Mouse (Mus musculus) right cerebral cortex, postnatal 4 days (tissue): Measurements from ENCODE around the gene Cyp2c54.
"Not testable (repeated sequence)": the region's sequence is repeated elsewhere in the genome, so short reads cannot be mapped to it uniquely, and the experiment has no call there.

Experiments used
- DNase-seq: peaks from one replicate; pipeline ENCODE4 v3.0.0-alpha.2; 2022

Cyp2c54 gene

DNA sequence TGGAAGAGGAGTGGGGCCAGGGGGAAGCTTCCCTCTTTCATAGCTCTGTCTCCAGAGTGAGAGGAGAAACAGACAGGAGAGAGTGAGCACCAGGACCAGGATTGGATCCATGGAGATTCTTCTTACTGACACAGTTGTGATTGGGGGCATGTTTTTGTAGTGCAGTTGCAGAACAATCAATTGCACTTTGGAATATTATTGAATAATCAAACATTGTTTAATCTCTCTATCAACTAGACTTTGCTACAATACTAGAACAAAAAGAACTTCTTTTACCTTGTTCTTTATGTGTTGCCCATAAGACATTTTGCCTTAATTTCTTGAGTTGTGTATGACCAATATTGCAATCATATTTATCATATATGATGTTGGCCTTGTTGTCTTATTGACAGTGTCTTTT is at the start of gene Cyp2c54:
Cyp2c54 (minus strand) TSS at position 127 of the 400 bp plus-strand sequence.
- no peak for DNase-seq

GRCm38 (mm10) chr19:40119624-40120023 is 46.0 kb upstream of the Cyp2c54 start:
- DNase-seq = not testable (repeated sequence)

- DNase-seq = no peak
These were observed 17.5 kb upstream of the Cyp2c54 start for GRCm38 (mm10) chr19:40091111-40091510.

DNA sequence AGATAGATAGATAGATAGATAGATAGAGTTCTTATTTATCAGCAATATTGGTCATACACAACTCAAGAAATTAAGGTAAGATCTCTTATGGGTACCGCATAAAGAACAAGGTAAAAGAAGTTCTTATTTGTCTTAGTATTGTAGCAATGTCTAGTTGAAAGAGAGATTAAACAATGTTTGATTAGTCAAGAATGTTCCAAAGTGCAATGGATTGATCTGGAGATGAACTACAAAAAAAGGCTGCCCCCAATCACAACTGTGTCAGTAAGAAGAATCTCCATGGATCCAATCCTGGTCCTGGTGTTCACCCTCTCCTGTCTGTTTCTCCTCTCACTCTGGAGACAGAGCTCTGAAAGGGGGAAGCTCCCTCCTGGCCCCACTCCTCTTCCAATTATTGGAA is 15.8 kb upstream of the Cyp2c54 start, which contains the start of gene Cyp2c50:
Cyp2c50 (plus strand) TSS at position 268 of the 400 bp plus-strand sequence.
- DNase-seq = not testable (repeated sequence)

- no peak for DNase-seq
These were observed 14.8 kb upstream of the Cyp2c54 start for GRCm38 (mm10) chr19:40088381-40088780.

GRCm38 (mm10) chr19:39992140-39992539 is 81.5 kb downstream of the Cyp2c54 start, which contains the start of gene Cyp2c37:
Gene Cyp2c37 (plus strand): TSS chr19:39992424.
- DNase-seq = not testable (repeated sequence)

- DNase-seq = no peak
These were observed 84.2 kb downstream of the Cyp2c54 start for GRCm38 (mm10) chr19:39989471-39989870.
